Mouse (Mus musculus): Measurements from ENCODE around the gene Spred2. TPM values are rescaled to one million over a fixed set of nuclear protein-coding genes. Genes with fewer than 3 reads are reported as not detected.
A peak's percentile ranks its signal among the peaks of the same experiment; 100 is the strongest.

Spred2 gene
- total RNA-seq, 2 experiments from 2014 or later = 85.1 to 102 TPM

DNA sequence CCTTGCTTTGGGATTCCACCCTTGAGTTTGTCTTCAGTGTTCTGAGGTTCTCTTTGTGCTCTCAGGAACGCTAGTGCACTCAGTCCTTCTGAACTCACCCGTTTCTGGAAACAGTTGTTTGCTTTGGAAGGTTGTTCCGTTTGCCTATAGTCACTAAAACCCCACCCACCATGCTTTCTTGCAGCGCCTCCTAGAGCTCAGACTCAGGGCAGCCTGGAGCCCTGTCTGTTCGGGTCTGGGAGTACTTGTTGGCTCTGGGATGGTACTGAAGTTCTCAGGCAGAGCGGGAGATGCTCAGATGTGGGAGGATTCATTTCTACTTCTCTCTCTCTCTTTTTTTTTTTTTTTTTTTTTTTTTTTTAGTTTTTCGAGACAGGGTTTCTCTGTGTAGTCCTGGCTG lies 22.5 kb downstream of the Spred2 start:
- no peak for DNase-seq (ENCODE audit: low spot score in 2 of 2)
- intact Hi-C loops (cut with DNase I) = no loop called here

GRCm38 (mm10) chr11:19947626-19948135 lies 23.5 kb downstream of the Spred2 start:
- peak; percentile 56 to 77 for DNase-seq (ENCODE audit: low spot score in 2 of 2)
- intact Hi-C loops (cut with DNase I) = no loop called here

DNA sequence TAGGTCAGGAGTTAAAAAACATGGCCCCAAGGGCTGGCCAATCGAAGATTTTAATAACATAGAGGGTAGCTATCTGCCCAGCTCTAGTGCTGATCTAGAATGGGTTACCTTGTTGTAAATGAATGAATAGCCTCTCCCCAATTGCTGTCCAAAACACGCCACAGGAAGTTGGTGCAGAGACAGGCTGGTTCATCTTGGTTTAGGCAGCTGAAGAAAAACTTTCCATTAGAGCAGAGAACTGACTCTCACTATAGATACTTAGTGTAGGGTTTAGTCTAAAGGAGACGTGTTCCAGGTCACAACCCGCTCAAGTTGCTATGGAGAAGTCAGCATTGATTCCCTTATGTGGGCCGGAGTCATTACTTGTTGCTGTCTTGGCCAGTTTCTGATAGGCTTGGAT lies 25.6 kb downstream of the Spred2 start:
- intact Hi-C loops (cut with DNase I) = no loop called here
- no peak for DNase-seq (ENCODE audit: low spot score in 2 of 2)

- intact Hi-C loops (cut with DNase I) = no loop called here
These were observed 26.0 kb downstream of the Spred2 start for GRCm38 (mm10) chr11:19950169-19950568.

DNA sequence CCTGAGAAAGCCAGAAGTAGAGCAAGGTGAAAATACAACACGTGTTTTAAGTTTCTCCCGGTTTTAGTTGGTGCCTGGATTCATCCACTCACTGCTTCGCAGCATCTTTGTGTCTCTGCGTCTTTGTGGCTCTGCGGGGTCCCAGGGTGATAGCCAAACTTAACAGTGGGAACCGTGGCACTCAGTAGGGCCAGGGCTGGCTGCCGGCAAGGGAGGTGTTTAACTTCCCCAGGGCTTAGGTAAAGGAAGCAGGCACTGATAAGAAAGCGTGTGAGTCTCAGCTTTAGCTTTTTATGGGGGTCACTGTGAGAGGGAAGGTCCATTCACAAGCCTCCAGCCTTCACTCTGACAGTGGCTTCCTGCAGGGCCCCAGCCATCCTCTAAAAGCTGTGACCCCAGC lies 28.8 kb downstream of the Spred2 start:
- DNase-seq (ENCODE audit: low spot score in 2 of 2) = no peak
- intact Hi-C loops (cut with DNase I) = no loop called here

More at GRCm38 (mm10) chr11:19950169-19950568, 26.0 kb downstream of the Spred2 start:
- no peak for DNase-seq (ENCODE audit: low spot score in 2 of 2)

GRCm38 (mm10) chr11:19953919-19954318 lies 29.7 kb downstream of the Spred2 start:
- no peak for DNase-seq (ENCODE audit: low spot score in 2 of 2)
- intact Hi-C loops (cut with DNase I) = no loop called here

- intact Hi-C loops (cut with DNase I) = no loop called here
- no peak for DNase-seq (ENCODE audit: low spot score in 2 of 2)
These were observed 30.9 kb downstream of the Spred2 start for GRCm38 (mm10) chr11:19955069-19955468.

GRCm38 (mm10) chr11:19955701-19956100 lies 31.5 kb downstream of the Spred2 start:
- DNase-seq (ENCODE audit: low spot score in 2 of 2) = no peak
- intact Hi-C loops (cut with DNase I) = no loop called here

DNA sequence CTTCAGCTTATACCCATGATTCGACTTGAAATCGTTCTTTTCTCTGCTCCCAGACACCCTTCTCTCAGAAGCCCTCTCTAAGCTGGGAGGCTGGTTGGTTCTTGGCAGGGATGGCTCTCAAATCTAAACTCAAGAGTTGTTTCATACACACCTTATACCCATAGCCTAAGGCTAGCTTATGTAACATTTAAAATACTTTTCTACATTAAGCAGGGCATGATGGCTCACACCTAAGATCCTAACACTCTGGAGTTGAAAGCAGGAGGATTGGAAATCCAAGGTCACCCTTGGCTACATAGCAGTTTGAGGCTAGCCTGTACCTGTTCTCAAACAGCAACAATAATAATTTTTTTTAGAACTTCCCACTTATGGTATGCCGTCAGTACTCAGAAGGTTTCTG lies 34.8 kb downstream of the Spred2 start:
- intact Hi-C loops (cut with DNase I) = no loop called here

GRCm38 (mm10) chr11:19959897-19960296 lies 35.7 kb downstream of the Spred2 start:
- DNase-seq (ENCODE audit: low spot score in 2 of 2) = no peak
- intact Hi-C loops (cut with DNase I) = loop anchor here (5.0 kb wide), 1 partner anchor 33 kb away; no protein-coding TSS in a partner anchor

More for the DNA sequence above, 34.8 kb downstream of the Spred2 start:
- DNase-seq (ENCODE audit: low spot score in 2 of 2) = no peak

- intact Hi-C loops (cut with DNase I) = loop anchor here (5.0 kb wide), 1 partner anchor 33 kb away; no protein-coding TSS in a partner anchor
- DNase-seq (ENCODE audit: low spot score in 2 of 2) = no peak
These were observed 36.4 kb downstream of the Spred2 start for GRCm38 (mm10) chr11:19960541-19960940.

GRCm38 (mm10) chr11:19961088-19961487 lies 36.9 kb downstream of the Spred2 start:
- no peak for DNase-seq (ENCODE audit: low spot score in 2 of 2)
- intact Hi-C loops (cut with DNase I) = loop anchor here (5.0 kb wide), 1 partner anchor 34 kb away; no protein-coding TSS in a partner anchor

DNA sequence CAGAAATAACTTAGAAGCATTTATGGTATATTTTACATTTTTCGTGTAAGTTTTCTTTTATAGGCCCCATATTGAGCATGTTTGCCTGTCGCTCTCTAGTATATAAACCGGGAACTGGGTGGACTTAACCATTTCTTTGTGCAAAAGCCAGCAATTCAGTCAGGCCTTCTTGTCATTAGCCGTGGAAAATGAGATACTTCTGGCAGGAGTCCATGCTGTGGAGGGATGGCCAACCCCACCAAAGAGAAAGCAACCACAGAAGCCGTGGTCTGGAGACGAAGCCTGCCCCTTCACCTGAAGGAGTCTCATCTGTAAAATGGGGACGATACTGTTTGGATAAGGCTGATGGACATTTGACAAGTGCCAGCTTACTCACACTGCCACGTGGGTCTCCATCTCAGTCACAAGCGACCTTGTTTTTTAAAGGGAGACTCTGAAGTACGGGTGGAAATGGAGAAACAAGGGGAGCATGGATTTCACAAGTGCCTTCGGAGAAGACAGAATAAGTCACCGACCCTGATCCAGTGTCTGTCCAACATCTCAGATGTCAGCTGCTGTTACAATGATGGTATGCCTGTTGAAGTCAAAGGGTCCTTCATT lies 37.7 kb downstream of the Spred2 start:
- DNase-seq (ENCODE audit: low spot score in 2 of 2) = no peak
- intact Hi-C loops (cut with DNase I) = loop anchor here (5.0 kb wide), 1 partner anchor 35 kb away; no protein-coding TSS in a partner anchor

DNA sequence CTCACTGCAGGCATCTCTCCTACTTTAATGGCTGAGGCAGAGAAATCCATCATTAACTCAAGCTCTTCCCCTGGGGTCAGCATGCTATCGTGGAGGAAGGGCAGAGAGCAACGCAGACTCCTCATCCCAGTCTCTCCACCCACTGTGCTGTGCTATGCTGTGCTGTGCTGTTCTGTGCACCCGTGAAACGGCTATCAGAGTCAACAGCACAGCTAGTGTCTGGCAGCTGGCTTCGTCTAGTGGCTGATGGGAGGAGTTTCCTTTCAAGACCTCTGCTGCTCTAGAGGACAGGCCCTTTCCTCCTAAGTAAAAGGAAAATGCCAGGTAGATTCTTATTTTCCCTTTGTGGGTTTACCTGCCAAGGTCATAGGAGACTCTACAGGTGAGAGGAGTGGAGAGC lies 38.6 kb downstream of the Spred2 start:
- intact Hi-C loops (cut with DNase I) = loop anchor here (5.0 kb wide), 1 partner anchor 35 kb away; no protein-coding TSS in a partner anchor
- no peak for DNase-seq (ENCODE audit: low spot score in 2 of 2)

DNA sequence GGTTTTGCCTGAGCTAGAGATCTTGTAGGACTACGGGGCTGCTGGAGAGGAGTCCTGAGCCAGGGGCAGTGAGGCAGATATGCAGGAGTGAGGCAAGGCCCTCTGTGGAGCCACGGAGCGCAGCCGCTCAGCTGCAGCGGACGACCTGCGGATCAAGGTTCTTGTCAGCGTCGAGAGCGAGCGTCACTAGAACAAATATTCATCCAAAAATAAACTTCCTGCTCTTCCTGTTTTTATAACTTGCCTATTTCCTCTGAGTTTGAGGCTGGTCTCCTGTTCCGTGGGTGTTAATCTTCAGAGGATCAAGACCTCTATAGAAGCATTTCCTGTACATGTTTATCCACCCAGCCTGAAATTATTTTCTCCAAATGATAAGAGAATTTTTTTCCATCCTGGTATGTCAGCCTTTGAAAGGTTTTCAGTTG lies 39.6 kb downstream of the Spred2 start:
- intact Hi-C loops (cut with DNase I) = loop anchor here (5.0 kb wide), 1 partner anchor 36 kb away; no protein-coding TSS in a partner anchor
- no peak for DNase-seq (ENCODE audit: low spot score in 2 of 2)

GRCm38 (mm10) chr11:19964333-19964732 lies 40.2 kb downstream of the Spred2 start:
- intact Hi-C loops (cut with DNase I) = loop anchor here (5.0 kb wide), 1 partner anchor 37 kb away; no protein-coding TSS in a partner anchor

DNA sequence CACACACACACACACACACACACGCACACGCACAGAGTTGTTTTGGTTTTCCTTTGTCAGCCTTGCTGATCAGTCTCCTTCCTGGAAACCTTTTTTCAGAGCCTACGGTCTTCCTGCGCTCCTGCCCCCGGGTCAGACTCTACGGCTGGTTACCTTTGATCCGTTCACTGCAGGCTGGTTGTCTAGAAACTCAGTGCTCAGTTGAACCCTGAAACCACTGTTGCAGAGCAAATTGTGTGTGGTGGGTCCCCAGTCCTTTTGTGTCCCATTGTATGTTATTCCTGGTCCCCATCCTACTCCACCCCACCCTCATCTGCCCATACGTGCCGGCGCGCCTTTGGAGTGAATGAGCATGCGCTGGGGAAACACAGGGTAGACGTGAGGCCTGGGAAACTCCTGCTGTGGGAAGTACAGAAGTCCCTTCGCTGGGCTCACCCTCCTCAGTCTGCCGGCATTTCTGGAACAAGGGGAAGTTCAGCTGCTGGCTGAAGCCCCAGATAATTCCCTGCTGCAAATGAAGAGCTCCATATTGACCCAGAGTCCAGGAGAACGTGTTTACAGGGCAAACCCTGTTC lies 40.9 kb downstream of the Spred2 start:
- DNase-seq (ENCODE audit: low spot score in 2 of 2) = no peak
- intact Hi-C loops (cut with DNase I) = no loop called here

More at GRCm38 (mm10) chr11:19964333-19964732, 40.2 kb downstream of the Spred2 start:
- no peak for DNase-seq (ENCODE audit: low spot score in 2 of 2)

DNA sequence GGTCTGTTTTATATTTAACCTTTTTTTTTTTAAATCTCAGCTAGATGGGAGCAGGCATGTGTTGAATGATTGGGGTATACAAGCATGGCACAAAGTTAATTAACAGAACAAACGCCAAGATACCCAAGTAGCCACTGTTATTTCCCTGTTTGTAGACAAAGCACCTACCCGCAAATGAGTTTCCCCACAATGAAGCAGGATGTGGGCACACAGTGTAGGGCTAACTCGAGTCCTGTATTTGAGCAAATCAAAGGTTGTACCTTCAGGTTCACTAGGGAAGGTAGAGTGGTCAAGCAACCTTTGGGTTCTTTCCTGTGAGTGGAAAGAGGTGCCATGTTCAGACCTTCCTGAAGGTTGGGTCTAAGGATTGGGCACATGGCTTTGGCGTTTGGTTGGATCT lies 41.5 kb downstream of the Spred2 start:
- DNase-seq (ENCODE audit: low spot score in 2 of 2) = no peak
- intact Hi-C loops (cut with DNase I) = no loop called here

GRCm38 (mm10) chr11:19966294-19966693 lies 42.1 kb downstream of the Spred2 start:
- intact Hi-C loops (cut with DNase I) = no loop called here
- DNase-seq (ENCODE audit: low spot score in 2 of 2) = no peak

GRCm38 (mm10) chr11:19969584-19969983 lies 45.4 kb downstream of the Spred2 start:
- intact Hi-C loops (cut with DNase I) = no loop called here
- no peak for DNase-seq (ENCODE audit: low spot score in 2 of 2)

Measured in left cerebral cortex, postnatal 36 days (tissue).